Mouse (Mus musculus): ENCODE measurements around the gene Tmem127.

The Tmem127 gene

DNA sequence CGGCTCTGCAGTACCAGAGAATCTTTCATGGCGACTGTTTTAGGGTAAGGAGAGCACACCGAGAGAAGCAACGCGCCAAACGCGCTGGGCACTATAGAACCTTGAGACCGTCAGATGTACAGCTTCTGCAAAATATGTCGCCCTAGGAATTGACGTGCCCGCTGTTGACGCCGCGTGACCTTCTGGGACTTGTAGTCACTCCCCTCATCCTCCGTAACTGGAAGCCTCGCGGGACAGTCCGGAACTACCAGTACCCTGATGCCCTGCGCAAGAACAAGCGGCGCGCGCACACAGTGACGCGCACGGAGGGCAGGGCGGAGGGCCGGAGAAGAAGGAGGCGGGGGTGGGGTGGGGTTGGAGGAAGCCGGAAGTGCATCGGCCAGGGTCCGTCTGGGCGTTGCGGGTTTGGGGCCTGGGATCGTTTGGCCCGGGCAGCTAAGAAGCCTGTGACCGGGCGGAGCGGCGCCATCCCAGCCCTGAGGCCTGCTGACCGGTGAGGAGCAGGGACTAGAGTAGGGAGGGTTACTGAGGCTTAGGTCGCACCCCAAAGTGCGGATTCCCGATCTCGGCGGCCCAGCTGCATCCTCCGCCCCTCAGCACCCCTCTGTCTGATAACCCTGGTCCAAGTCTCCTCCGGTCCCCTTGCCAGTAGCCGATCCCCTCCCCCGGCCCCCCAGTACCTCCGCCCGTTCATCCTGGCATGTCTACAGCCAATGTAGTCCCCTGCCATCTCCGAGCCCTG lies at the start of gene Tmem127, which contains the start of gene Ciao1:
Tmem127 (plus strand) TSS at position 317 of the 742 bp plus-strand sequence.
Ciao1 (minus strand) TSS at position 225 of the 742 bp plus-strand sequence.
- in situ Hi-C loops (cut with MboI, MseI): loop anchor here (5.0 to 25.0 kb wide), 2 partner anchors 35 to 1415 kb away; no protein-coding TSS in a partner anchor

- in situ Hi-C loops (cut with MboI, MseI): loop anchor here (5.0 to 10.0 kb wide), 2 partner anchors 38 to 110 kb away; no protein-coding TSS in a partner anchor
Observed at GRCm38 (mm10) chr2:127204932-127205331, 42.8 kb upstream of the Tmem127 start.

DNA sequence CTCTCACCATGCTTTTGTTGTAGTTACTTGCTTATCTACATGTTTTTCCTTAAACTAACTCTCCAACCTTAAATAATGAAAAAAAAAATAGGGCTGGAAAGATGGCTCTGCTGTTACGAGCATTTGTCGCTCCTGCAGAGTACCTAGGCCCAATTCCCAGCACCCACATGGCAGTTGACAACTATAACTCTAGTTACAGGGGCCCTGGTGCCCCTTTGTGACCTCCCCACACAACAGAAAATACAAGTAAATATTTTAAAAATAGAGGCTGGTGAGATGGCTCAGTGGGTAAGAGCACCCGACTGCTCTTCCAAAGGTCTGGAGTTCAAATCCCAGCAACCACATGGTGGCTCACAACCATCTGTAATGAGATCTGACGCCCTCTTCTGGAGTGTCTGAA lies 41.8 kb upstream of the Tmem127 start:
- in situ Hi-C loops (cut with MboI, MseI): loop anchor here (10.0 kb wide), 1 partner anchor 111 kb away; no protein-coding TSS in a partner anchor

GRCm38 (mm10) chr2:127206916-127207315 lies 40.8 kb upstream of the Tmem127 start:
- in situ Hi-C loops (cut with MboI, MseI): loop anchor here (10.0 kb wide), 1 partner anchor 112 kb away; no protein-coding TSS in a partner anchor

DNA sequence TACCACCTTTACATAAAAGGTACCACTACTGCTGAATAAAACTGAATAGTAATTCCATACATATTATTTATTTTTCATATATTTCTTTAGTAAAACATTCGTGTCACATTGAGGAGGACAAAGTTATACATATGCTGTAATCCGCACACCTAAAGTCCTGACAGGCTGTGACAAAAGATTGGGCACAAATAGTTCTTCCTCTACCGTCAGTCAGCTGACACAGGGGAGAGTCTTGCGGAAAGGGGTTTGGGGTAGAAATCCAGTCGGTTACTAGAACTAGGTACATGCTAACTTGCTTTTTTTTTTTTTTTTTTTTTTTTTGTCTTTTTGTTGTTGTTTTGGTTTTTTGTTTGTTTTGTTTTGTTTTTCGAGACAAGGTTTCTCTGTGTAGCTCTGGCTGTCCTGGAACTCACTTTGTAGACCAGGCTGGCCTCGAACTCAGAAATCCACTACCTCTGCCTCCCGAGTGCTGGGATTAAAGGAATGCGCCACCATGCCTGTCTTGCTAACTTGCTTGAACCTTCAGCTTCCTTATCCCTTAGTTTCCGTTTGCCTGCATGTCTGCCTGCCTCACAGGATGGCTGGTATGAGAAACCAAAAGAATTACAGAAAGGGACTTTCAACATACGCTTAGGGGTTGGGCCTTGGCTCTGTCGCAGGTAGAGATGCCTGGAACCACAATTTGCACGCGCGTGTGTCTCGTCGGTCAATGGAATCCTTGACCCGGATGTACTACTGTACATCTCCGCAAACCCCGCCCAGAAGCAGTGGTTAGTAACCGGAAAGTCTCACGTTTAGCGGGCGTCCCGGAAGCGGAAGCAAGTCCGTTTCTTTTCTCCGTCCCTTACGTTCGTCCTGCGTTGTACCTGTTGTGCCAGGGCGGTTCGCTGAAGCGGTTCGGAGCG lies 39.9 kb upstream of the Tmem127 start, which contains the start of the genes 1810024B03Rik and Snrnp200:
1810024B03Rik (minus strand) TSS at position 734 of the 905 bp plus-strand sequence.
Snrnp200 (plus strand) TSS at position 840 of the 905 bp plus-strand sequence.
- in situ Hi-C loops (cut with MboI, MseI): loop anchor here (10.0 kb wide), 1 partner anchor 113 kb away; no protein-coding TSS in a partner anchor

- in situ Hi-C loops (cut with MboI, MseI): loop anchor here (10.0 kb wide), 1 partner anchor 114 kb away; no protein-coding TSS in a partner anchor
Observed at GRCm38 (mm10) chr2:127208452-127208769, 39.3 kb upstream of the Tmem127 start.

GRCm38 (mm10) chr2:127210701-127211100 lies 37.0 kb upstream of the Tmem127 start:
- in situ Hi-C loops (cut with MboI, MseI): loop anchor here (5.0 kb wide), 1 partner anchor 37 kb away; the partner anchor contains the start of genes Ciao1 and Tmem127

GRCm38 (mm10) chr2:127217746-127218145 lies 30.0 kb upstream of the Tmem127 start:
- in situ Hi-C loops (cut with MboI, MseI): no loop called here

GRCm38 (mm10) chr2:127225261-127225660 lies 22.4 kb upstream of the Tmem127 start:
- in situ Hi-C loops (cut with MboI, MseI): loop anchor here (25.0 kb wide), 1 partner anchor 1437 kb away; no protein-coding TSS in a partner anchor

DNA sequence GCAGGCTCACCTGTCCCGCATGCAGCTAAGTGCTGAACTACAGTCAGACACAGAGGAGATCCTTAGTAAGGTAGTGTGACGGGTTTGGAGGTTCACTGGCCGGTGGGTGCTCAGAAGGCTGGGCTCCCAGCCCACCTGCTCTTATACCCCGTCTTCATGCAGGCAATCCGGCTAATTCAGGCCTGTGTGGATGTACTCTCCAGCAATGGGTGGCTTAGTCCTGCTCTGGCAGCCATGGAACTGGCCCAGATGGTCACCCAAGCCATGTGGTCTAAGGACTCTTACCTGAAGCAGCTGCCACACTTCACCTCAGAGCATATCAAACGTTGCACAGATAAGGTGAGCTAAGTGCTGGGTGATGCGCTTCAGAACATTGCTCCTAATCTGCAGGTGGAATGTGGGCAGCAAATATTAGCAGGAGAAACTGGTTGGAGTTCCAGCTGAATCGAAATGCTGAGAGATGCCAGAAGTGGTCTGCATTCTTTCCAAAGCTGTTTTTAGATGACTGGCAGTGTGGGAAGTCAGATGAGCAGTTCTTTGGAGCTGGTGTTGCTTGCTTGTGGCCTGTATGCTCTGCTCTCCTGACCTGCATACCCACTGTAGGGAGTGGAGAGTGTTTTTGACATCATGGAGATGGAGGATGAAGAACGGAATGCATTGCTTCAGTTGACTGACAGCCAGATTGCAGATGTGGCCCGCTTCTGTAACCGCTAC lies 9.7 kb upstream of the Tmem127 start:
- in situ Hi-C loops (cut with MboI, MseI): loop anchor here (25.0 kb wide), 1 partner anchor 1424 kb away; no protein-coding TSS in a partner anchor

DNA sequence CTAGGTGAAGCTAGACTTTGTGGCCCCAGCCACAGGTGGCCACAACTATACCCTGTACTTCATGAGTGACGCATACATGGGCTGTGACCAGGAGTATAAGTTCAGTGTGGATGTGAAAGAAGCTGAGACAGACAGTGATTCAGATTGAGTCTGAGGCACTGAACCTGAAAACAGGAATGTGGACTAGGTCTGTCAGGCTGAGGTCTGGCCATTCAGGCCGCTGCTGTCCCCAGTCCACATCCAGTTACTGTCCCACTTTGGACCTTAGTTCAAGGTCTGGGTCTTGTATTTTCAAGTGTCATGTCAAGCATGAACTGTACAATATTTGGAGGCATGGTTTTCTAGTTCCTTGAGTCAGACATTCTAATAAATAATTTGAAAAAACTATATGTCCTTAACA lies 7.6 kb upstream of the Tmem127 start:
- in situ Hi-C loops (cut with MboI, MseI): loop anchor here (25.0 kb wide), 1 partner anchor 1422 kb away; no protein-coding TSS in a partner anchor

GRCm38 (mm10) chr2:127248334-127249004 lies 761 bp downstream of the Tmem127 start:
- in situ Hi-C loops (cut with MboI, MseI): loop anchor here (5.0 to 25.0 kb wide), 2 partner anchors 36 to 1414 kb away; no protein-coding TSS in a partner anchor

- in situ Hi-C loops (cut with MboI, MseI): loop anchor here (10.0 kb wide), 1 partner anchor 1854 kb away; the partner anchor contains the start of gene Polr1b
Observed at GRCm38 (mm10) chr2:127250291-127251008, 2.7 kb downstream of the Tmem127 start.

DNA sequence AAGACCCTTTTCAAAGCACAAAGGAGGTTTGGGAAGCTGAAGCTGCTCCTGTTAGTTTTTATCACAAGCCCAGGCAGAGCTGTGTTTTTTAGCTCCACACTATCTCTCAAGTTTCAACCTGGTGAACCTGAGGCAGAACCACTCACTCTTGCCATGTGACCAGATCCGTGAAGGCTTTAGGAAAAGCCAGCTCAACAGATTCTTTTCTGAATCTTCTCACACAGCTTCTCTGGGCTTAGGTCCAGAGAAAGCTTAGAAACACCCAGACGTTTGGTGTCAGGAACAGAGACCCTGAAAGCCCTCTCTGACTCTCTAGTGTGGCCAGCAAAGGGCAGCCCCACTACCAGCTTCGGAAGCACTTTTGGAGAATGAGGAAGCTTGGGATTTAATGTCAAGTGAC lies 3.7 kb downstream of the Tmem127 start:
- in situ Hi-C loops (cut with MboI, MseI): loop anchor here (10.0 kb wide), 1 partner anchor 1853 kb away; the partner anchor contains the start of gene Polr1b

DNA sequence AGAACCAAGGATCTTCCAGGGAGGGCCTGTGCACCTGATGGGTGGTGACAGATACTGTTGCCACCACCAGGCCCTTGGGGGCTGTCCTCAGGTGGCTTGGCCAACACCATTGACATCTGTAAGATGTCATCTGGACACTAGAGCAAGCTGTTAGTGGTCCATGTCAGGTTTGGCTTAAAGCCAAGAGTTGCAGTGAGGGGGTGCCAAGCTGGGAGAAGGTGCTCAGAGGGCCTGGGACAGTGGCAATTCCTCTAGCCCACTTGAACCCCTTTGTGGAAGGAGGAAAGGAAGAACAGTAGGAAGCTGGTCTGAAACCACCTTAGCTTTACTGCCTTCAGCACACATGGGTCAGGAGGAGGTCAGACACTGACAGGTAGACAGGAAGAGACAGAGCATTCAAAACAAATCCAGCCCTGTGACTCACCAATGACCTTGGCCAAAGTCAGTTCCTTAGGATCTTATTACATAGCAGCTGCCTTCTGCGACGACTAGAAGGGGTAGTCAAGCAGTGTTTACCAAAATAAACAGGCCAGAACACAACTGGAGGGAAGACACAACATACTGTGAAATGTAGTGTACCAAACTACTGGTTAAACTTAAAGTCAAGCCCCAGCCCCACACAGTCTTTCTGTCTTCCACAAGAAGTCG lies 4.3 kb downstream of the Tmem127 start:
- in situ Hi-C loops (cut with MboI, MseI): loop anchor here (10.0 kb wide), 1 partner anchor 1853 kb away; the partner anchor contains the start of gene Polr1b

DNA sequence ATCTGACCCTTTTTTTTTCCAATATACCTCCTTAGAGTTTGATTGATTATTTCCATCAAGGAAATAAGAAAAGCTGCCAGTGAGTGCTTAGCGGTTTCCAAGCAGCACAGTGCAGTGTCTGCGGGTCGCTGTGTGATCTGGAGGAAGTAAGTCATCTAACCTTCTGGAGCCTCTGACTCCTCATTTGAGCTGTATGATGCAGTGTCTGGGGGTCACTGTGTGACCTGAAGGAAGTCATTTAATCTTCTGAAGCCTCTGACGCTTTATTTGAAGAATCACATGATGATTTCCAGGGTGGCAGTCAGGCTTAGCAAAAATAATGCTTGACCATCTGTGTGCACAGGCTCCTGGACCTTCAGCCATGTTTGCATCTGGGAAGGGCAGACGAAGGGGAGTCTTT lies 5.1 kb downstream of the Tmem127 start:
- in situ Hi-C loops (cut with MboI, MseI): loop anchor here (10.0 kb wide), 1 partner anchor 1852 kb away; the partner anchor contains the start of gene Polr1b

GRCm38 (mm10) chr2:127254604-127255134 lies 7.0 kb downstream of the Tmem127 start:
- in situ Hi-C loops (cut with MboI, MseI): loop anchor here (10.0 kb wide), 1 partner anchor 1850 kb away; the partner anchor contains the start of gene Polr1b

DNA sequence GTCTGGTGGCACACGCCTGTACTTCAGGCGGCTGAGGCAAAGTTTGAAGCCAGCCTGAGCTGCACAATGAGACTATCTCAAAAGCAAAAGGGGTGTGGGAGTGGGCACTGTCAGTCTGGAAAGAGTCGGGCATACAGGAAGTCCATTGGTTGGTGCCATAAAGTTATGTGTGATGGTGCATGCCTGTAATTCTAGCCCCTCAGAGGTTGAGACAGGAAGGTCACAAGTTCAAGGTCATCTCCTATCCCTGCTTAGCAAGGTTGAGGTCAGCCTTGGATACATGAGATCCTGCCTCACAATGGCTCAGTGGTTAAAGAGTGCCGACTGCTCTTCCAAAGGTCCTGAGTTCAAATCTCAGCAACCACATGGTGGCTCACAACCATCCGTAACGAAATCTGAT lies 7.6 kb downstream of the Tmem127 start:
- in situ Hi-C loops (cut with MboI, MseI): loop anchor here (10.0 kb wide), 1 partner anchor 1850 kb away; the partner anchor contains the start of gene Polr1b
